16 mouse cellular contexts compared by ENCODE assay signal in genomic region chr9:59940913-59941884, GRCm38 (mm10). TPM values are rescaled to one million over a fixed set of nuclear protein-coding genes. Genes with fewer than 3 reads are reported as not detected.
DNase-seq lines count a peak whose midpoint lies in the region; ATAC-seq and TF ChIP-seq lines count a peak whose summit lies in the region.
"Had no signal": no experiment of that assay in that cellular context is flagged by ENCODE, and none has a peak within 500 bp of the region (broad histone marks: within the 10 kb centered on the region; RNA-seq: fewer than 3 reads in every experiment).

No protein-coding gene starts in this region.

- no peaks in the 10 kb centered on the region for H3K27me3 ChIP-seq in lung, embryonic 16.5 days (ENCODE audit: control insufficient read depth, insufficient read depth, low read depth, low read length)
- H3K27me3 ChIP-seq in CH12.LX (replicated peaks): no peaks in the 10 kb centered on the region
- H3K27me3 ChIP-seq in embryonic facial prominence, embryonic 15.5 days: no peaks in the 10 kb centered on the region

- no peak; the same call in 1 of the 2 replicates for ATAC-seq in lung, embryonic 16.5 days (ENCODE audit: low read depth)
- ATAC-seq in embryonic facial prominence, embryonic 15.5 days (ENCODE audit: insufficient number of reproducible peaks, low FRiP score, low TSS enrichment, low read depth): no peak
- ATAC-seq: liver, embryonic 12.5 days had no signal

- H3K36me3 ChIP-seq in lung, embryonic 16.5 days (ENCODE audit: control insufficient read depth, insufficient read depth, low read length): no peaks in the 10 kb centered on the region
- no peaks in the 10 kb centered on the region for H3K36me3 ChIP-seq in CH12.LX (replicated peaks in 1 of 2; ENCODE audit: control insufficient read depth in 1 of 2, insufficient read depth in 1 of 2, low read length in 1 of 2)
- no peaks in the 10 kb centered on the region for H3K36me3 ChIP-seq in embryonic facial prominence, embryonic 15.5 days
- H3K36me3 ChIP-seq: liver, embryonic 12.5 days; midbrain, embryonic 10.5 days had no signal

- dilution Hi-C loops in CH12.LX (cut with MboI; ENCODE audit: extremely low pct_ligation_motif_present, extremely low pct_unique_long_range_greater_than_20kb, low sequenced_read_pairs): no loop called here

- no peak overlapping the region for H3K4me3 ChIP-seq in lung, embryonic 16.5 days (ENCODE audit: low read length)
- H3K4me3 ChIP-seq in CH12.LX (replicated peaks in 1 of 3; ENCODE audit: low read depth in 2 of 3, low read length in 2 of 3, poor library complexity in 1 of 3): peak overlapping the region in 2 of 3 experiments; percentile 21 to 29
- H3K4me3 ChIP-seq in embryonic facial prominence, embryonic 15.5 days (replicated peaks): no peak overlapping the region
- H3K4me3 ChIP-seq: liver, embryonic 12.5 days; midbrain, embryonic 10.5 days had no signal

- no peak for TF ChIP-seq CTCF in CH12.LX (conservative IDR thresholded peaks at IDR 0.05 in 1 of 2, IDR thresholded peaks at IDR 0.05 in 1 of 2; ENCODE audit: low read depth in 2 of 2, low read length in 2 of 2)

- in situ Hi-C loops in CH12.LX (cut with MboI; ENCODE audit: low pct_ligation_motif_present, low pct_unique_long_range_greater_than_20kb, low sequenced_read_pairs): no loop called here

- TF ChIP-seq EP300 in CH12.LX (IDR thresholded peaks at IDR 0.05; ENCODE audit: low read length): 0 out of 2 replicates have a peak, but pooled peaks have one; percentile 19

- no peak overlapping the region for H3K9ac ChIP-seq in lung, embryonic 16.5 days (ENCODE audit: low read length)
- H3K9ac ChIP-seq in CH12.LX (ENCODE audit: insufficient read depth, low read depth): no peak overlapping the region; the same call in 1 of the 2 replicates
- no peak overlapping the region for H3K9ac ChIP-seq in embryonic facial prominence, embryonic 15.5 days
- H3K9ac ChIP-seq: liver, embryonic 12.5 days had no signal

- no peaks in the 10 kb centered on the region for H3K79me2 ChIP-seq in CH12.LX (replicated peaks; ENCODE audit: control insufficient read depth, extremely low read depth, insufficient read depth, poor library complexity, severe bottlenecking)

- H3K9me3 ChIP-seq in lung, embryonic 16.5 days (ENCODE audit: control insufficient read depth, low read length): no peaks in the 10 kb centered on the region
- H3K9me3 ChIP-seq in CH12.LX (replicated peaks; ENCODE audit: low read length): no peaks in the 10 kb centered on the region
- no peaks in the 10 kb centered on the region for H3K9me3 ChIP-seq in embryonic facial prominence, embryonic 15.5 days (replicated peaks)
- H3K9me3 ChIP-seq: liver, embryonic 12.5 days; midbrain, embryonic 10.5 days had no signal

- DNase-seq in lung, postnatal 14 days: no peak
- DNase-seq in CH12.LX (ENCODE audit: extremely low read depth) (peak; percentile 27), MN1 (ENCODE audit: low spot score) (no peak)
- peak; percentile 13 for DNase-seq in mesoderm, embryonic 11.5 days (ENCODE audit: low read depth, low spot score)
- no peak for DNase-seq in adrenal gland, adult 8-10 months
- DNase-seq: adrenal gland, adult 2 months; right cerebral cortex, postnatal 14 days had no signal

- 40% methylated on average over 11 of the region's 12 CpGs for WGBS in lung, embryonic 16.5 days
- 69% methylated on average over 11 of the region's 12 CpGs for WGBS in embryonic facial prominence, embryonic 15.5 days

- peak overlapping the region; percentile 15; the same call in 1 of the 2 replicates for H3K27ac ChIP-seq in lung, embryonic 16.5 days (ENCODE audit: low read length)
- H3K27ac ChIP-seq in CH12.LX (ENCODE audit: insufficient read depth, low read depth): no peak overlapping the region
- H3K27ac ChIP-seq in embryonic facial prominence, embryonic 15.5 days (replicated peaks): 0 out of 2 replicates have a peak overlapping the region, but pooled peaks have one; percentile 23
- H3K27ac ChIP-seq: liver, embryonic 12.5 days; midbrain, embryonic 10.5 days had no signal

- no peak overlapping the region for H3K4me2 ChIP-seq in lung, embryonic 16.5 days (ENCODE audit: low read depth, low read length)
- peak overlapping the region; percentile 73 for H3K4me2 ChIP-seq in CH12.LX (ENCODE audit: insufficient read depth, low read depth, poor library complexity, severe bottlenecking)
- no peak overlapping the region for H3K4me2 ChIP-seq in embryonic facial prominence, embryonic 15.5 days (replicated peaks)
- H3K4me2 ChIP-seq: liver, embryonic 12.5 days had no signal

- peaks cover 15% of the 10 kb centered on the region; the same call in 1 of the 2 replicates for H3K4me1 ChIP-seq in lung, embryonic 16.5 days (replicated peaks; ENCODE audit: control insufficient read depth, insufficient read depth, low read length)
- peaks cover 7 to 31% of the 10 kb centered on the region in 2 experiments for H3K4me1 ChIP-seq in CH12.LX (ENCODE audit: control insufficient read depth in 1 of 2, insufficient read depth in 2 of 2)
- H3K4me1 ChIP-seq in embryonic facial prominence, embryonic 15.5 days: no peaks in the 10 kb centered on the region; the same call in 1 of the 2 replicates

- no peak for TF ChIP-seq POLR2A in CH12.LX (IDR thresholded peaks at IDR 0.05; ENCODE audit: low read depth, low read length)

- no peak for TF ChIP-seq RAD21 in CH12.LX (IDR thresholded peaks at IDR 0.05; ENCODE audit: low read depth, low read length)

TF ChIP-seq in CH12.LX, 34 proteins besides CTCF, POLR2A, EP300 and RAD21:
- 0 out of 2 replicates have a peak, but pooled peaks have one; percentile 42 for TF ChIP-seq MXI1 (IDR thresholded peaks at IDR 0.05; ENCODE audit: low read depth, low read length)
- no peak for TF ChIP-seq MEF2A (IDR thresholded peaks at IDR 0.05; ENCODE audit: borderline replicate concordance, low read depth, low read length)
- TF ChIP-seq SIN3A (IDR thresholded peaks at IDR 0.05; ENCODE audit: low read length): 0 out of 2 replicates have a peak, but pooled peaks have one; percentile 36
- TF ChIP-seq CHD1 (IDR thresholded peaks at IDR 0.05; ENCODE audit: low read depth, low read length): 0 out of 2 replicates have a peak, but pooled peaks have one; percentile 63
- 0 out of 2 replicates have a peak, but pooled peaks have one; percentile 13 for TF ChIP-seq TCF12 (IDR thresholded peaks at IDR 0.05; ENCODE audit: low read depth, low read length)
- no peak for TF ChIP-seq USF2 (conservative IDR thresholded peaks at IDR 0.05; ENCODE audit: low read depth, low read length)
- no peak for TF ChIP-seq NELFE (IDR thresholded peaks at IDR 0.05; ENCODE audit: low read depth, low read length)
- TF ChIP-seq MAX (IDR thresholded peaks at IDR 0.05; ENCODE audit: low read length): peak; percentile 40; the same call in 1 of the 2 replicates
- TF ChIP-seq TBP (conservative IDR thresholded peaks at IDR 0.05; ENCODE audit: low read depth, low read length): no peak
- no peak for TF ChIP-seq HCFC1 (IDR thresholded peaks at IDR 0.05; ENCODE audit: low read depth, low read length)

RNA-seq across cellular contexts. Expression of gene Nr2e3, which starts 19.3 kb away (rescaled TPM):
- polyA plus RNA-seq in lung, embryonic 16.5 days (2015; fragmentation: Nextera tagmentation; extraction: Ambion mirVana): 0.24 TPM in 1 of 2 replicates, not detected in the other
- total RNA-seq in CH12.LX (2012; rRNA removed) (0.13 TPM in 1 of 2 replicates, not detected in the other), CH12.LX (2014; rRNA removed) (not detected in 2 replicates)
- not detected in 2 replicates for polyA plus RNA-seq in CH12.LX (2012; ENCODE audit: insufficient read length, low read depth)
- 1.2 and 1.4 TPM in 2 replicates for polyA plus RNA-seq in embryonic facial prominence, embryonic 15.5 days (2015; fragmentation: Nextera tagmentation; extraction: Ambion mirVana)
- total RNA-seq in adrenal gland, adult 8-10 months (2022): not detected
- total RNA-seq: adrenal gland, adult 2 months; layer of hippocampus, postnatal 25 days; MEL had no signal
- polyA plus RNA-seq: adrenal gland, adult 2 months; hindbrain, embryonic 11.5 days; kidney, embryonic 16.5 days; liver, embryonic 12.5 days; midbrain, embryonic 10.5 days; neural tube, embryonic 14.5 days had no signal

Comparison
In these comparisons a context has a peak if more than half of its experiments do, and no peak if none do; other contexts are left out.
1. H3K4me3 ChIP-seq: peak in CH12.LX (2 of 3); none in lung, embryonic 16.5 days (single experiment) and embryonic facial prominence, embryonic 15.5 days (single experiment).
2. DNase-seq: peak in CH12.LX (single experiment) and mesoderm, embryonic 11.5 days (single experiment); none in lung, postnatal 14 days (single experiment), MN1 (single experiment) and adrenal gland, adult 8-10 months (single experiment).